Mouse (Mus musculus) stomach, embryonic 15.5 days (tissue): Measurements from ENCODE around the gene Zfp365. TPM values are rescaled to one million over a fixed set of nuclear protein-coding genes. Genes with fewer than 3 reads are reported as not detected.

Experiments used
- ATAC-seq: fragments of 200-750 bp; cut with Nextera tagmentation; 2 replicates; pipeline ENCODE4 v1.8.0; 2017; ENCODE audit warnings: low read depth, moderate number of reproducible peaks, moderate TSS enrichment; ENCODE audit not compliant: insufficient read depth, low FRiP score
- H3K27ac ChIP-seq: fragments of 300-500 bp; sonication (generic); 2 replicates; pipeline ENCODE4 v1.5.1; 2015; ENCODE audit warnings: mild to moderate bottlenecking, inconsistent platforms
- H3K27me3 ChIP-seq: fragments of 300-500 bp; sonication (generic); replicated peaks from 2 replicates; pipeline ENCODE4 v1.6.1; 2015; ENCODE audit warnings: inconsistent platforms
- H3K36me3 ChIP-seq: fragments of 300-500 bp; sonication (generic); 2 replicates; pipeline ENCODE4 v1.6.1; 2015; ENCODE audit warnings: inconsistent platforms
- H3K4me1 ChIP-seq: fragments of 300-500 bp; sonication (generic); 2 replicates; pipeline ENCODE4 v1.6.1; 2015; ENCODE audit warnings: inconsistent platforms
- H3K4me2 ChIP-seq: fragments of 300-500 bp; sonication (generic); 2 replicates; pipeline ENCODE4 v1.6.1; 2015; ENCODE audit warnings: mild to moderate bottlenecking, inconsistent platforms
- H3K4me3 ChIP-seq: fragments of 300-500 bp; sonication (generic); replicated peaks from 2 replicates; pipeline ENCODE4 v1.5.1; 2015; ENCODE audit warnings: inconsistent platforms
- H3K9ac ChIP-seq: fragments of 300-500 bp; sonication (generic); 2 replicates; pipeline ENCODE4 v1.6.1; 2015; ENCODE audit warnings: inconsistent platforms
- H3K9me3 ChIP-seq: fragments of 300-500 bp; sonication (generic); 2 replicates; pipeline ENCODE4 v1.6.1; 2016; ENCODE audit warnings: inconsistent platforms
- WGBS: fragments of 180-500 bp; shearing (Covaris S2); methylation state at CpG from one replicate; pipeline ENCODE4 v1.1.7; 2015; 5-methylcytosine and 5-hydroxymethylcytosine counted together
- polyA plus RNA-seq: library from polyadenylated mRNA; unstranded; fragments of >200 nt; fragmentation: Nextera tagmentation; extraction: Ambion mirVana; gene quantifications from 2 replicates; pipeline ENCODE4 v1.2.1, GENCODE M21; 2015

The Zfp365 gene
- polyA plus RNA-seq, 1 experiment from 2014 or later = 1.4 TPM

GRCm38 (mm10) chr10:67865063-67865462 lies 47.4 kb downstream of the Zfp365 start:
- H3K36me3 ChIP-seq = no peaks in the 10 kb centered on the region
- no peak for ATAC-seq
- H3K9ac ChIP-seq = no peak overlapping the region
- no peak overlapping the region for H3K4me2 ChIP-seq
- H3K4me1 ChIP-seq = no peaks in the 10 kb centered on the region
- H3K27me3 ChIP-seq = no peaks in the 10 kb centered on the region
- no peak overlapping the region for H3K27ac ChIP-seq
- 58% methylated on average over 3 of the region's 3 CpGs for WGBS
- no peak overlapping the region for H3K4me3 ChIP-seq
- H3K9me3 ChIP-seq = no peaks in the 10 kb centered on the region

- no peak overlapping the region for H3K4me3 ChIP-seq
- no peak overlapping the region for H3K9ac ChIP-seq
- H3K9me3 ChIP-seq = no peaks in the 10 kb centered on the region
- no peak overlapping the region for H3K27ac ChIP-seq
- H3K4me2 ChIP-seq = no peak overlapping the region
- ATAC-seq = no peak
- no peaks in the 10 kb centered on the region for H3K27me3 ChIP-seq
- no peaks in the 10 kb centered on the region for H3K4me1 ChIP-seq
- H3K36me3 ChIP-seq = no peaks in the 10 kb centered on the region
- 16% methylated on average over 7 of the region's 7 CpGs for WGBS
Measured at GRCm38 (mm10) chr10:67862331-67862730, 50.1 kb downstream of the Zfp365 start.

- no peaks in the 10 kb centered on the region for H3K9me3 ChIP-seq
- 15% methylated on average over 8 of the region's 8 CpGs for WGBS
- no peak overlapping the region for H3K4me2 ChIP-seq
- no peak overlapping the region for H3K4me3 ChIP-seq
- ATAC-seq = peak; percentile 50; the same call in 1 of the 2 replicates
- H3K36me3 ChIP-seq = no peaks in the 10 kb centered on the region
- no peaks in the 10 kb centered on the region for H3K27me3 ChIP-seq
- no peak overlapping the region for H3K27ac ChIP-seq
- H3K9ac ChIP-seq = no peak overlapping the region
- H3K4me1 ChIP-seq = no peaks in the 10 kb centered on the region
Measured at GRCm38 (mm10) chr10:67858878-67859277, 53.6 kb downstream of the Zfp365 start.

- H3K4me3 ChIP-seq = no peak overlapping the region
- no peaks in the 10 kb centered on the region for H3K27me3 ChIP-seq
- H3K27ac ChIP-seq = no peak overlapping the region
- no peaks in the 10 kb centered on the region for H3K9me3 ChIP-seq
- no peaks in the 10 kb centered on the region for H3K36me3 ChIP-seq
- WGBS = 71% methylated on average over 4 of the region's 4 CpGs
- H3K4me2 ChIP-seq = no peak overlapping the region
- H3K9ac ChIP-seq = no peak overlapping the region
- ATAC-seq = no peak
- no peaks in the 10 kb centered on the region for H3K4me1 ChIP-seq
Measured at GRCm38 (mm10) chr10:67857561-67857906, 54.9 kb downstream of the Zfp365 start.

- H3K4me2 ChIP-seq = no peak overlapping the region
- H3K9me3 ChIP-seq = no peaks in the 10 kb centered on the region
- 88% methylated on average over 14 of the region's 14 CpGs for WGBS
- no peaks in the 10 kb centered on the region for H3K36me3 ChIP-seq
- no peak overlapping the region for H3K4me3 ChIP-seq
- no peak for ATAC-seq
- no peak overlapping the region for H3K27ac ChIP-seq
- H3K4me1 ChIP-seq = no peaks in the 10 kb centered on the region
- H3K27me3 ChIP-seq = no peaks in the 10 kb centered on the region
- H3K9ac ChIP-seq = no peak overlapping the region
Measured at GRCm38 (mm10) chr10:67856791-67857560, 55.5 kb downstream of the Zfp365 start.

- H3K4me2 ChIP-seq = no peak overlapping the region
- no peak for ATAC-seq
- H3K9ac ChIP-seq = no peak overlapping the region
- WGBS = 59% methylated on average over 5 of the region's 5 CpGs
- no peaks in the 10 kb centered on the region for H3K9me3 ChIP-seq
- no peaks in the 10 kb centered on the region for H3K27me3 ChIP-seq
- H3K4me1 ChIP-seq = no peaks in the 10 kb centered on the region
- no peaks in the 10 kb centered on the region for H3K36me3 ChIP-seq
- no peak overlapping the region for H3K4me3 ChIP-seq
- H3K27ac ChIP-seq = no peak overlapping the region
Measured at GRCm38 (mm10) chr10:67855760-67856159, 56.7 kb downstream of the Zfp365 start.

GRCm38 (mm10) chr10:67852411-67852810 lies 60.1 kb downstream of the Zfp365 start:
- no peak overlapping the region for H3K4me3 ChIP-seq
- 70% methylated on average over 6 of the region's 6 CpGs for WGBS
- no peak for ATAC-seq
- H3K9me3 ChIP-seq = no peaks in the 10 kb centered on the region
- no peak overlapping the region for H3K27ac ChIP-seq
- no peak overlapping the region for H3K9ac ChIP-seq
- no peaks in the 10 kb centered on the region for H3K27me3 ChIP-seq
- no peaks in the 10 kb centered on the region for H3K36me3 ChIP-seq
- H3K4me2 ChIP-seq = no peak overlapping the region
- H3K4me1 ChIP-seq = no peaks in the 10 kb centered on the region

GRCm38 (mm10) chr10:67851079-67851478 lies 61.4 kb downstream of the Zfp365 start:
- no peak overlapping the region for H3K4me3 ChIP-seq
- H3K36me3 ChIP-seq = no peaks in the 10 kb centered on the region
- H3K4me2 ChIP-seq = no peak overlapping the region
- H3K9me3 ChIP-seq = no peaks in the 10 kb centered on the region
- H3K27ac ChIP-seq = no peak overlapping the region
- H3K9ac ChIP-seq = no peak overlapping the region
- ATAC-seq = no peak
- 75% methylated on average over 6 of the region's 6 CpGs for WGBS
- H3K4me1 ChIP-seq = no peaks in the 10 kb centered on the region
- H3K27me3 ChIP-seq = no peaks in the 10 kb centered on the region

GRCm38 (mm10) chr10:67846016-67846650 lies 66.3 kb downstream of the Zfp365 start:
- WGBS = 75% methylated on average over 14 of the region's 14 CpGs
- Histone ChIP-seq H3K9me3 (no peaks in the 10 kb centered on the region), H3K9ac (no peak overlapping the region), H3K27me3 (no peaks in the 10 kb centered on the region), H3K27ac (no peak overlapping the region; the same call in 1 of the 2 replicates), H3K4me2 (no peak overlapping the region), H3K4me3 (no peak overlapping the region), H3K4me1 (no peaks in the 10 kb centered on the region), H3K36me3 (no peaks in the 10 kb centered on the region)
- no peak for ATAC-seq

GRCm38 (mm10) chr10:67841596-67841995 lies 70.9 kb downstream of the Zfp365 start:
- H3K4me3 ChIP-seq = no peak overlapping the region

GRCm38 (mm10) chr10:67840735-67841134 lies 71.7 kb downstream of the Zfp365 start:
- no peak overlapping the region for H3K9ac ChIP-seq
- no peak overlapping the region for H3K4me2 ChIP-seq
- no peak overlapping the region for H3K4me3 ChIP-seq
- H3K36me3 ChIP-seq = no peaks in the 10 kb centered on the region
- no peak overlapping the region for H3K27ac ChIP-seq
- no peak for ATAC-seq
- WGBS = 84% methylated on average over 4 of the region's 4 CpGs
- H3K27me3 ChIP-seq = no peaks in the 10 kb centered on the region
- H3K4me1 ChIP-seq = no peaks in the 10 kb centered on the region
- H3K9me3 ChIP-seq = no peaks in the 10 kb centered on the region

More at GRCm38 (mm10) chr10:67841596-67841995, 70.9 kb downstream of the Zfp365 start:
- Histone ChIP-seq H3K4me1 (no peaks in the 10 kb centered on the region), H3K36me3 (no peaks in the 10 kb centered on the region), H3K9ac (no peak overlapping the region), H3K9me3 (no peaks in the 10 kb centered on the region), H3K27me3 (no peaks in the 10 kb centered on the region), H3K27ac (no peak overlapping the region), H3K4me2 (no peak overlapping the region)
- 76% methylated on average over 10 of the region's 10 CpGs for WGBS
- no peak for ATAC-seq

GRCm38 (mm10) chr10:67839156-67839555 lies 73.3 kb downstream of the Zfp365 start:
- Histone ChIP-seq H3K9ac (no peak overlapping the region), H3K4me1 (no peaks in the 10 kb centered on the region), H3K4me3 (no peak overlapping the region), H3K36me3 (no peaks in the 10 kb centered on the region), H3K9me3 (no peaks in the 10 kb centered on the region), H3K27me3 (no peaks in the 10 kb centered on the region), H3K27ac (no peak overlapping the region), H3K4me2 (no peak overlapping the region)
- ATAC-seq = no peak
- 70% methylated on average over 3 of the region's 3 CpGs for WGBS
